Mouse (Mus musculus) small intestine, adult 2 months (tissue): Measurements from ENCODE around the gene Dock1.

Experiments
- CTCF ChIP-seq: fragments of 200-500 bp; IDR thresholded peaks from 2 replicates; pipeline ENCODE4 v1.5.1; 2012; ENCODE audit warnings: low read depth, mild to moderate bottlenecking, control low read depth, inconsistent platforms, low read length, moderate library complexity, mixed read lengths; ENCODE audit not compliant: insufficient replicate concordance, insufficient read length; ENCODE audit errors: extremely low read depth
- POLR2A ChIP-seq: fragments of 200-500 bp; IDR thresholded peaks from 2 replicates; pipeline ENCODE4 v1.6.1; 2012; ENCODE audit warnings: low read depth, mild to moderate bottlenecking, control low read depth, inconsistent platforms, low read length, moderate library complexity

DNA sequence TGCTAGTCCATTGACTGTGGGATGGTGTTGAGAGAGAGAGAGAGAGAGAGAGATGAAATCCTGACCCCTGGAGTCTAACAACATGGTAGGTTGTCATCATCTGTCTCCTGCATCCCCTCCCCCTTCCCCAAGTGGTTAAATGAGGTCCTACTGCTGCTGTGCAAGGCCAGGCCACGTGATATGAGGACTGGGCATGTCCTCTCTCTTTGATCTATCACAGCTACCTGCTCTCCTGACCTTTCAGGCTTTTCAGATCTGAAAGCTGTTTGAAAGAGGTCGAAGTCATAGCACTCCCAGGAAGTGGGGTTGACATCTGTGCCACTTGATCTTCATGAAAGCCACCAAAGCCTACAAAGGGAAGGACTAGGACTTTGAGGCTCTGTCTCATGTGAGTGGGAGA lies 365.2 kb downstream of the Dock1 start:
- no peak for TF ChIP-seq POLR2A
- TF ChIP-seq CTCF = no peak
